Mouse (Mus musculus): ENCODE measurements around the gene Pip4k2c. TPM values are rescaled to one million over a fixed set of nuclear protein-coding genes. Genes with fewer than 3 reads are reported as not detected.

The Pip4k2c gene
- 28.9 TPM for polyA plus RNA-seq (2017; shearing (Covaris generic))

GRCm38 (mm10) chr10:127211414-127211854 lies at the start of gene Pip4k2c:
Gene Pip4k2c (minus strand): TSS chr10:127211585.

DNA sequence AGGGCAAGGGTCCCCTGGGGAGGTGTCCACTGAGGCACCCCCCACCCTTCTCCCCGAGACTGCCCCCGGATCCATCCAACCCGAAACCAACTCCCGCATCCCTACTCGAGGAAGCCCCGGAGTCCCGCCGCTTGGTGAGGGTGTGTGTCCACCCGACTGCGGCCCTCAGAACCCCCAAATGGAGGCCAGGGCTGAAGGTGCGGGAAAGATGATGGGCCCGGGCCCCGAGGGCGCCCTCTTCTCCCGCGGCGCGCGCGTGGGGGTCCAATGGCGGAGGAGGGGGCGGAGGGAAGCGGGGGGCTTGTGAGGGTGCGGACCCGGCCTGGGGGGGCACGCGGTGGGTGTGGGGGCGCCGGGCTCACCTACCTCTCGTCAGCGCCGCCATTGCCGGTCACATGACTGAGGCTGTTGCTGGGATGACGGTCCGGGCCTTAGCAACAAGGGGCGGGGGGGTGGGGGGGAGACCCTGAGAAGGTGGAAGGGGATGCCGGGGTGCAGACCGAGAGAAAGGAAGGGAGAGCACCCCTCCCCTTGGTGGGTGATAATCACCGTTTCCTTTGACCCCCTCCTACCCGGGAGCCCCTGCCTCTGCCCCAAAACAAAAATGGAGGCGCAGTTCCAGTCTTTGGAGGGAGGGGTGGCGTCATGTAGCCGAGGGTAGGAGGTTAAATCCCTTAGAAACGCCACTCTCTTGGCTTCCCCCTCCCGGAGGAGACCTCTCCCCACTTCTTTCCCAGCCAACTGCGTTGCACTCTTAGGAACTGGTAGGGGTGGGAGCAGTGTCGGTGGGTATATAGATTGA lies 15.9 kb downstream of the Pip4k2c start, which contains the start of gene Dtx3:
Gene Dtx3, minus strand, starts transcription at position 401 of the 802 bp plus-strand sequence.

DNA sequence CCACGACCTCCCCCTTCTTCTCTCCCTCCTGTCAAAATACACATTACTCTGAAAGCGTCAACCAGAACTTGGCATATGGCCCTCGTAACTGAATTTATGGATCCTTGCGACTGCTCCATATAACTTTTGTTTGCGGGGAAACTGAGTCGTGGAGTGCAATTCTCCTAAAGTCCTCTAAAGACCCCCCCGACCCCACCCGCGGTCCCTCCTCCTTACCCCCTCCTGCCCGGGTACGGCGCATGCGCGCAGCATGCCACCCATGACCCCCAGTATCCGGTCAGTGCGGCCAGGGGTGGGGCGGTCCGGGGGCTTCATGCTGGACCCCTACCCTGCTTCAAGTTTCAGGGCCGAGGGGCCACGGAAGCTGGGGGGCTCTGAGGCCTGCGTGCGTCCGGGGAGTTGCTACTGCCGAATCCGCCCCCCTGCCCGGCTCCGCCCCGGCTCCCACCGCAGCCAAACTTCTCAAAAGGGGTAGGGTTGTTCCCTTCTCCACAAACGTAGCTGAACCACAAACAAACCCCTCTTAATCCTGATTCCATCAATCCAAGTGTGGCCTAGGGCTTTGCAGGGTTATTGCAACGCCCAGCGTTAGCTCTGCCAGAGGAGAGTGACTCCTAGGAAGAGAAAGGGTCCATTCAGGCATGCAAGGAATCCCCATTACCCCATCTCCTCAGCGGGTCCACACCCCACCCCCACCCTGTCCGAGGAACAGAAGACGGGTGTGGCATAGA lies 21.6 kb downstream of the Pip4k2c start, which contains the start of gene Arhgef25:
Gene Arhgef25, minus strand, starts transcription at position 433 of the 731 bp plus-strand sequence.

GRCm38 (mm10) chr10:127179871-127180694 lies 31.3 kb downstream of the Pip4k2c start, which contains the start of gene Slc26a10:
Gene Slc26a10 (minus strand): TSS chr10:127180645.

DNA sequence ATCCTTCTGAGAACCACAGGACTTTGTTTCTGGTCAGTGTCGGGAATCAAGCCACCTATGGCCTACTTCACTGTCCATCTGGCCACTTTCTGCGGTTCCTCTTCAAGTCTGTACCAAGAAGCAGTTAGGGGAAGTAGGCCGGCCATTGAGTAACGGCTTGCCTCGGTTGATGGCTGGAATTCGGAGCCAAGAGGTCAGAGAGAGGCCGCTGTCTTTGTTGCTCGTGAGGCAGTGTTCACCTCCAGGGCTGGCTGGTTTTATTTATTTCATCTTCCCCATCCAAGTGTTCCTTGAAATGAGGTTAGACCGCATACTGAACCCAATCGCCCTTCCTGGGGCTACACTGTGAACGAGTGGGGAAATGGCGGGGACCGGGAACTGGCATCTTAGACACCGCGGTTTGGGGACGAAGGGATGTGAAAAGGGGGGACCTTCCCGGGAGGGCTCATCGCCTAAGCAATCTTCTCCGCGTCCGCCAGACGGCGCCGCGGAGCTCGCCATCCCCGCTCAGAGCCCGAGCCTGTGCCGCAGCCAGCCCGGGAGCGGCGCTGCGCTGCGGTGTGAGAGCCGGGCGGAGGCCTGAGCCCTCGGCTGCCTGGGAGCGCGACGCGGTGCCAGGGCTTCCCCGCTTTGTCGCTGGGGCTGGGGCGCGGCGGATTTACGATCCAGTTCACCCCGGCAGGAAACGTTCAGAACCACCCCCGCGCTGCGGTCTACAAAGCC lies 46.6 kb downstream of the Pip4k2c start, which contains the start of gene B4galnt1:
Gene B4galnt1, plus strand, starts transcription at position 595 of the 723 bp plus-strand sequence.

Other genes starting within 250 kb of the Pip4k2c start
- 39.4 TPM for gene Ctdsp2, start 232.9 kb downstream of the Pip4k2c start, polyA plus RNA-seq (2017; shearing (Covaris generic))
- 0.37 TPM for gene Avil, start 210.9 kb downstream of the Pip4k2c start, polyA plus RNA-seq (2017; shearing (Covaris generic))
- 21.6 TPM for gene Tsfm, start 180.7 kb downstream of the Pip4k2c start, polyA plus RNA-seq (2017; shearing (Covaris generic))
- 12.8 TPM for gene Mettl1, start 170.2 kb downstream of the Pip4k2c start, polyA plus RNA-seq (2017; shearing (Covaris generic))
- gene Eef1akmt3, start 170.1 kb downstream of the Pip4k2c start, polyA plus RNA-seq (2017; shearing (Covaris generic)) = 0.41 TPM
- gene Cyp27b1, start 163.3 kb downstream of the Pip4k2c start, polyA plus RNA-seq (2017; shearing (Covaris generic)) = not detected
- 1.2 TPM for gene March9, start 151.4 kb downstream of the Pip4k2c start, polyA plus RNA-seq (2017; shearing (Covaris generic))
- gene Cdk4, start 148.1 kb downstream of the Pip4k2c start, polyA plus RNA-seq (2017; shearing (Covaris generic)) = 125 TPM
- 110 TPM for gene Tspan31, start 141.3 kb downstream of the Pip4k2c start, polyA plus RNA-seq (2017; shearing (Covaris generic))
- 19.0 TPM for gene Agap2, start 136.3 kb downstream of the Pip4k2c start, polyA plus RNA-seq (2017; shearing (Covaris generic))
- gene Os9, start 90.5 kb downstream of the Pip4k2c start, polyA plus RNA-seq (2017; shearing (Covaris generic)) = 154 TPM
- 677 TPM for gene B4galnt1, start 46.4 kb downstream of the Pip4k2c start, polyA plus RNA-seq (2017; shearing (Covaris generic))
- gene Slc26a10, start 30.9 kb downstream of the Pip4k2c start, polyA plus RNA-seq (2017; shearing (Covaris generic)) = 11.0 TPM
- gene Arhgef25, start 21.5 kb downstream of the Pip4k2c start, polyA plus RNA-seq (2017; shearing (Covaris generic)) = not detected
- 109 TPM for gene Dtx3, start 15.9 kb downstream of the Pip4k2c start, polyA plus RNA-seq (2017; shearing (Covaris generic))
- not detected for gene Kif5a, start 51.8 kb upstream of the Pip4k2c start, polyA plus RNA-seq (2017; shearing (Covaris generic))
- 74.6 TPM for gene Dctn2, start 54.8 kb upstream of the Pip4k2c start, polyA plus RNA-seq (2017; shearing (Covaris generic))
- gene Mbd6, start 77.4 kb upstream of the Pip4k2c start, polyA plus RNA-seq (2017; shearing (Covaris generic)) = 8.4 TPM
- 55.4 TPM for gene Mars, start 100.2 kb upstream of the Pip4k2c start, polyA plus RNA-seq (2017; shearing (Covaris generic))
- gene Arhgap9, start 110.4 kb upstream of the Pip4k2c start, polyA plus RNA-seq (2017; shearing (Covaris generic)) = 193 TPM
- 0.09 TPM for gene Gli1, start 130.4 kb upstream of the Pip4k2c start, polyA plus RNA-seq (2017; shearing (Covaris generic))
- gene Inhbe, start 142.8 kb upstream of the Pip4k2c start, polyA plus RNA-seq (2017; shearing (Covaris generic)) = not detected
- gene Inhbc, start 158.8 kb upstream of the Pip4k2c start, polyA plus RNA-seq (2017; shearing (Covaris generic)) = not detected
- 42.4 TPM for gene R3hdm2, start 168.7 kb upstream of the Pip4k2c start, polyA plus RNA-seq (2017; shearing (Covaris generic))